Comparison of ENCODE assay signal across 12 mouse cellular contexts in genomic region chr1:33772106-33772505, GRCm38 (mm10). TPM values are rescaled to one million over a fixed set of nuclear protein-coding genes. Genes with fewer than 3 reads are reported as not detected.
"Had no signal": no experiment of that assay in that cellular context is flagged by ENCODE, and none has a peak within 500 bp of the region (broad histone marks: within the 10 kb centered on the region; RNA-seq: fewer than 3 reads in every experiment).

No protein-coding gene starts in this region.

- DNase-seq: retina, postnatal 1 day; right cerebral cortex, postnatal 14 days; right cerebral cortex, postnatal 25 days; right cerebral cortex, postnatal 4 days; spleen, adult 18-20 months; thymus, adult 18-20 months; thymus, adult 2 months; thymus, postnatal 14 days; thymus, postnatal 25 days; thymus, postnatal 36 days; thymus, postnatal 4 days had no signal

RNA-seq across cellular contexts. Expression of gene Bag2, which starts 14.5 kb away (rescaled TPM):
- total RNA-seq: neutrophil, adult 5-6 weeks had no signal
